Mouse (Mus musculus): Measurements from ENCODE around the gene Slc25a13. TPM values are rescaled to one million over a fixed set of nuclear protein-coding genes. Genes with fewer than 3 reads are reported as not detected.

Slc25a13 gene
- polyA plus RNA-seq, 1 experiment from 2014 or later = 42.8 TPM

DNA sequence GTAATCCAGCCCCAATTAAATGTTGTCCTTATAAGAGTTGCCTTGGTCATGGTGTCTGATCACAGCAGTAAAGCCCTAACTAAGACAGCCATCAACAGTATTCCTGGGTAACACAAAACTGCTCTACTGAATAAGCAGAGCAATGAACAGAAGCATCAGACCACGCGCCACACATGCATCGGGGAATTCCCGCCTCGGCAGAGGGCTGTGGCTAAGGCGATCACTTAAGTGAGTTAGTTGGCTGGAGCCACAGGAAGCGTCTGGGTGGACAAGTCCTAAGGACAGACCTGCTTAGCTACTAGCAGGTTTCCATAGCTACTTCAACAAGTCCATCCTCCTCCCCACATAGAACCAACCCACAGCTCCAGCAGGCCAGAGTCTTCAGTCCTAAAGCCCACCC, 6.3 kb downstream of the Slc25a13 start:
- 90% methylated on average over 7 of the region's 7 CpGs for WGBS
- no peak overlapping the region for H3K27ac ChIP-seq (replicated peaks; ENCODE audit: low read depth, low read length)

DNA sequence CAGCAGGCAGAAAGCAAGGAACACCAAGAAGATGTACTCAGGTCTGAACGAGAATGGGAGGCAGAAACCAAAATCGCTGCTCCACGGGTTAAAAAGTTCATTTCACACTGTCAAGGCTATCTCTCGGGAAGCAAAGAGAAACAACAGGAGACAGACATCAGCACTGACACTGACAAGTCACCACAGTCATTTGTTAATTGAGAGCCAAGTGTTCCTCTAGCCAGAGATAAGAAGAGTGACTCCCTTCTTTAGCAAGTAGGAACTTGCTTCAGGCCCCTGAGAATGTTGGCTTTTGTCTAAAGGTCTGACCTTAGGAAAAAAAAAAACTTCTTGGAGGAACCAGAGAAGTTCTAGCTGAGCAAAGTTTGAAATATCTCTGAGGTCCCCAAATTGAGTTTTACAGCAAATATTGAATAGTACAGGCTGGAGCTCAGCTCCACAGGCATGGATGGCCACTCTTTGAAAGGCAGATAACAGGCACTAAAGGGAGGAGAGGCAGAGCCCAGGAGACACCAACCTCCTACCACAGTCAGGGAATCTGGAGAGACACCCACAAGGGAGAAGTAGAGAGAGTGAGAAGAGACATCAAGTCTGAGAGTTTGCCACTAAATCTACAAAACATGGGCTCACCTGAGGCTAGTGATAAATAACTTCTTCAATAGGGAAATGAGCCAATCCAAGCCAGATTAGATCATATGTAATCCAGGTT, 8.5 kb downstream of the Slc25a13 start:
- no peak overlapping the region for H3K4me3 ChIP-seq (ENCODE audit: low read depth, low read length)
- H3K36me3 ChIP-seq (replicated peaks; ENCODE audit: control insufficient read depth, insufficient read depth, low read depth, low read length) = no peaks in the 10 kb centered on the region
- DNase-seq (ENCODE audit: low spot score) (no peak), ATAC-seq (replicated peaks; ENCODE audit: insufficient number of reproducible peaks, low FRiP score, low TSS enrichment, low read depth) (no peak)
- 60% methylated on average over 4 of the region's 4 CpGs for WGBS
- H3K27me3 ChIP-seq (ENCODE audit: control insufficient read depth, insufficient read depth, low read length) = no peaks in the 10 kb centered on the region
- no peak overlapping the region for H3K9ac ChIP-seq (replicated peaks; ENCODE audit: low read length)
- H3K4me2 ChIP-seq (ENCODE audit: low read depth, low read length) = no peak overlapping the region
- no peak overlapping the region for H3K27ac ChIP-seq (replicated peaks; ENCODE audit: low read depth, low read length)
- no peaks in the 10 kb centered on the region for H3K9me3 ChIP-seq (replicated peaks; ENCODE audit: control insufficient read depth, low read length)
- no peaks in the 10 kb centered on the region for H3K4me1 ChIP-seq (ENCODE audit: control insufficient read depth, insufficient read depth, low read length)

More for the DNA sequence above, 6.3 kb downstream of the Slc25a13 start:
- Histone ChIP-seq H3K4me2 (ENCODE audit: low read depth, low read length) (no peak overlapping the region), H3K27me3 (ENCODE audit: control insufficient read depth, insufficient read depth, low read length) (no peaks in the 10 kb centered on the region), H3K9me3 (replicated peaks; ENCODE audit: control insufficient read depth, low read length) (no peaks in the 10 kb centered on the region), H3K4me3 (ENCODE audit: low read depth, low read length) (no peak overlapping the region), H3K9ac (replicated peaks; ENCODE audit: low read length) (no peak overlapping the region), H3K36me3 (replicated peaks; ENCODE audit: control insufficient read depth, insufficient read depth, low read depth, low read length) (no peaks in the 10 kb centered on the region), H3K4me1 (ENCODE audit: control insufficient read depth, insufficient read depth, low read length) (no peaks in the 10 kb centered on the region)
- DNase-seq (ENCODE audit: low spot score) (no peak), ATAC-seq (replicated peaks; ENCODE audit: insufficient number of reproducible peaks, low FRiP score, low TSS enrichment, low read depth) (no peak)

DNA sequence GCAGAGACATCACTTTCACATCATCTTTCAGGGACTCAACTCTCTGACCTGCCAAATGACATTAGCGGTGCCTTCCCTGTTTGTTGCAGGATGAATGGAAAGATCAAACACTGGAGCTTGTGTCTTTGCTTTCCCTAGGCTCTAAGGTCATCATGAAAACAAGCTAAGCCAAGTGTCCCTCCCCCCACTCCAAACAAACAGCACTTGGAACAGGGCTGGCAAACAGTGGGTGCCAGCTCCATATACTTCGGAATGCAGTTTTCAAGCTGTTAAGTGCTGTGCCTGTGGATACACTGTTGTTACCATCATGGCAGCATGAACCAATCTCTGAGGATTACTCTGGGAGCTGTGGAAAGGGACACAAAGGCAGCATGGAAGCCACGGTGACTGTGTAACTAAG, 9.1 kb downstream of the Slc25a13 start:
- Histone ChIP-seq H3K9me3 (replicated peaks; ENCODE audit: control insufficient read depth, low read length) (no peaks in the 10 kb centered on the region), H3K4me1 (ENCODE audit: control insufficient read depth, insufficient read depth, low read length) (no peaks in the 10 kb centered on the region), H3K27ac (replicated peaks; ENCODE audit: low read depth, low read length) (no peak overlapping the region), H3K27me3 (ENCODE audit: control insufficient read depth, insufficient read depth, low read length) (no peaks in the 10 kb centered on the region), H3K36me3 (replicated peaks; ENCODE audit: control insufficient read depth, insufficient read depth, low read depth, low read length) (no peaks in the 10 kb centered on the region), H3K4me3 (ENCODE audit: low read depth, low read length) (no peak overlapping the region), H3K9ac (replicated peaks; ENCODE audit: low read length) (no peak overlapping the region), H3K4me2 (ENCODE audit: low read depth, low read length) (no peak overlapping the region)
- WGBS = 80% methylated on average over 3 of the region's 3 CpGs
- no peak for ATAC-seq (replicated peaks; ENCODE audit: insufficient number of reproducible peaks, low FRiP score, low TSS enrichment, low read depth)
- DNase-seq (ENCODE audit: low spot score) = no peak

DNA sequence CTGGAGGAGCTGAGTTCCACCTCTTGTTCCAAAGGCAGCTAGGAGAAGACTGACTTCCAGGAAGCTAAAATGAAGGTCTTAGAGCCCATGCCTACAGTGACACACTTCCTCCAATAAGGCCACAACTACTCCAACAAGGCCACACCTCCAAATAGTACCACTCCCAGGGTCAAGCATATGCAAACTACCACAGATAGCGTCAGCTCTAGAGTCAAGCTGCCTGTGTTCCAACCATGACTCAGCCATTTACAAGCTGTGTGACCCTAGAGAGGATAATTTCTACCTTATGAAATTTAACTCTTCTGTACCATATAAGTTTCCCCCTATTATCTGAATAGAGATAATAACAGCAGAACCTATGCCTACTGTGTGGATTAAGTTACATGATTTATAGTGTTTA, 9.6 kb downstream of the Slc25a13 start:
- H3K4me3 ChIP-seq (ENCODE audit: low read depth, low read length) = no peak overlapping the region
- WGBS = 69% methylated on average over 1 of the region's 1 CpGs
- no peak overlapping the region for H3K27ac ChIP-seq (replicated peaks; ENCODE audit: low read depth, low read length)
- no peaks in the 10 kb centered on the region for H3K4me1 ChIP-seq (ENCODE audit: control insufficient read depth, insufficient read depth, low read length)
- H3K9me3 ChIP-seq (replicated peaks; ENCODE audit: control insufficient read depth, low read length) = no peaks in the 10 kb centered on the region
- no peak overlapping the region for H3K4me2 ChIP-seq (ENCODE audit: low read depth, low read length)
- H3K27me3 ChIP-seq (ENCODE audit: control insufficient read depth, insufficient read depth, low read length) = no peaks in the 10 kb centered on the region
- DNase-seq (ENCODE audit: low spot score) (no peak), ATAC-seq (replicated peaks; ENCODE audit: insufficient number of reproducible peaks, low FRiP score, low TSS enrichment, low read depth) (no peak)
- no peak overlapping the region for H3K9ac ChIP-seq (replicated peaks; ENCODE audit: low read length)
- no peaks in the 10 kb centered on the region for H3K36me3 ChIP-seq (replicated peaks; ENCODE audit: control insufficient read depth, insufficient read depth, low read depth, low read length)

DNA sequence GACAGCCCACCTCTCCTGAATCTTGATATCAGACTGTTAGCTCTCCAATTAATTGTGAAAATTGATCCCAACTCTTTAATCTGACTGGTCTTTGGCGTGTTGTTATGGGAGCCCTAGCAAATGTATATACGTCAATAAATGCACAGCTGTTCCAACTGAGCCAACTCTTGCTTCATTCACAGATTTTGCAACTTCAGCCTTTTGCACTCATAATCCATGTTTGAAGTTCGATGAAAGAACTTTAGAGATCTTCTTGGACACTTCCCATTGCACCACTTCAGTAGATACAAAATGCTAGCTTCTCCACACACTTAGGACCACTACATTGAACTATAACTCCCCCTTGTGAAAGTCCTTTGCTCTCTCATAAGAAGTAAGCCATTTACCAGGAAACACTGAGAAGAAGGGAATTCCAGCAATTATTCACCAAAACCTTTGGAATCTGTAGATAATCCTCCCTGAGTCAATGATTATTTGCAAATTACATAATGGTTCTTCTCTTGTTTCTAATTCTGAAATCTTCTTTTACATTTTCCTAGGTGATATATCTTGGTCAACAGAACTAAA, 11.3 kb downstream of the Slc25a13 start:
- H3K27me3 ChIP-seq (ENCODE audit: control insufficient read depth, insufficient read depth, low read length) = no peaks in the 10 kb centered on the region
- no peaks in the 10 kb centered on the region for H3K4me1 ChIP-seq (ENCODE audit: control insufficient read depth, insufficient read depth, low read length)
- H3K9me3 ChIP-seq (replicated peaks; ENCODE audit: control insufficient read depth, low read length) = no peaks in the 10 kb centered on the region
- no peaks in the 10 kb centered on the region for H3K36me3 ChIP-seq (replicated peaks; ENCODE audit: control insufficient read depth, insufficient read depth, low read depth, low read length)
- H3K4me3 ChIP-seq (ENCODE audit: low read depth, low read length) = no peak overlapping the region
- no peak overlapping the region for H3K9ac ChIP-seq (replicated peaks; ENCODE audit: low read length)
- H3K4me2 ChIP-seq (ENCODE audit: low read depth, low read length) = no peak overlapping the region
- no peak overlapping the region for H3K27ac ChIP-seq (replicated peaks; ENCODE audit: low read depth, low read length)
- WGBS = 91% methylated on average over 3 of the region's 3 CpGs
- DNase-seq (ENCODE audit: low spot score) (no peak), ATAC-seq (replicated peaks; ENCODE audit: insufficient number of reproducible peaks, low FRiP score, low TSS enrichment, low read depth) (no peak)

DNA sequence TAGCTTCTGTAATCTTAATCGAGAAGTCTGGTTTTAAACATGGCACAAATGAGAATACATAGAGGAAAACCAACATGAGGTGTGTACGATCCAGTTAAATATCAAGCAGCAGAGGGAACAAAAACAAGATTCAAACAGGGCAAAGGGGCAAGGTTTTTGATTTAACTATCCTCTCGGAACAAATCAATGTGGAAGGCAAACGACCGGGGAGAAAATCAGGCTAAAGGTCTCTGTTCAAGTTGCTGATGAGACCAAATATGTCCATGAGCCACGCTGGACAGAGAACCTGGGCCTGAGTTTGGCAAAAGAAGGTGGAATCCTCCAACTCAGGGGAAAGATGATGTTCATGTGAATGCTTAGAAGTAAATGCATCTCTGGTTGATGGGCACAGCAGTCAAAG, 14.5 kb downstream of the Slc25a13 start:
- Histone ChIP-seq H3K4me2 (ENCODE audit: low read depth, low read length) (no peak overlapping the region), H3K4me3 (ENCODE audit: low read depth, low read length) (no peak overlapping the region), H3K27ac (replicated peaks; ENCODE audit: low read depth, low read length) (no peak overlapping the region), H3K36me3 (replicated peaks; ENCODE audit: control insufficient read depth, insufficient read depth, low read depth, low read length) (no peaks in the 10 kb centered on the region), H3K9ac (replicated peaks; ENCODE audit: low read length) (no peak overlapping the region), H3K4me1 (ENCODE audit: control insufficient read depth, insufficient read depth, low read length) (no peaks in the 10 kb centered on the region), H3K9me3 (replicated peaks; ENCODE audit: control insufficient read depth, low read length) (no peaks in the 10 kb centered on the region), H3K27me3 (ENCODE audit: control insufficient read depth, insufficient read depth, low read length) (no peaks in the 10 kb centered on the region)
- no peak for ATAC-seq (replicated peaks; ENCODE audit: insufficient number of reproducible peaks, low FRiP score, low TSS enrichment, low read depth)
- WGBS = 83% methylated on average over 6 of the region's 6 CpGs
- no peak for DNase-seq (ENCODE audit: low spot score)

DNA sequence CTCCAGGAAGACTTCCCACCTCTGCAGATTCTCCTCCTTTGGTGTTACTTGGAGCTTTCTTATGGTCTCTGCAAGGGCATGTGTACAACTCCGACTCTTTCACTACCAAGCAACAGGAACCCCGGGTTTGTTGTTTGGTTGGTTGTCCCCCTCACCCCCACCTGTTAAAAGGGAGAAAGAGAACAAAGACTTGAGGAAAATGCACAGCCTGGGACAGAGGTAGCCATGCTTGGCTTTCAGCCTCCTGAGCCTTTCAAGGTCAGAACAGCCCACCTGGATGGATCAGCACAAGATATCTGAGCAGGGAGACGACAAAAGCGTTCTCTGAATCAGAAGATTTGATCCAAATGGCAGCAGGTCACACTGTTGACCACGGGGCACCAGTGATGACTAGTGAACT, 15.0 kb downstream of the Slc25a13 start:
- no peak for DNase-seq (ENCODE audit: low spot score)
- 82% methylated on average over 5 of the region's 5 CpGs for WGBS
- Histone ChIP-seq H3K27me3 (ENCODE audit: control insufficient read depth, insufficient read depth, low read length) (no peaks in the 10 kb centered on the region), H3K9me3 (replicated peaks; ENCODE audit: control insufficient read depth, low read length) (no peaks in the 10 kb centered on the region), H3K27ac (replicated peaks; ENCODE audit: low read depth, low read length) (no peak overlapping the region), H3K4me3 (ENCODE audit: low read depth, low read length) (no peak overlapping the region), H3K36me3 (replicated peaks; ENCODE audit: control insufficient read depth, insufficient read depth, low read depth, low read length) (no peaks in the 10 kb centered on the region), H3K4me1 (ENCODE audit: control insufficient read depth, insufficient read depth, low read length) (no peaks in the 10 kb centered on the region), H3K9ac (replicated peaks; ENCODE audit: low read length) (no peak overlapping the region), H3K4me2 (ENCODE audit: low read depth, low read length) (no peak overlapping the region)
- no peak for ATAC-seq (replicated peaks; ENCODE audit: insufficient number of reproducible peaks, low FRiP score, low TSS enrichment, low read depth)

DNA sequence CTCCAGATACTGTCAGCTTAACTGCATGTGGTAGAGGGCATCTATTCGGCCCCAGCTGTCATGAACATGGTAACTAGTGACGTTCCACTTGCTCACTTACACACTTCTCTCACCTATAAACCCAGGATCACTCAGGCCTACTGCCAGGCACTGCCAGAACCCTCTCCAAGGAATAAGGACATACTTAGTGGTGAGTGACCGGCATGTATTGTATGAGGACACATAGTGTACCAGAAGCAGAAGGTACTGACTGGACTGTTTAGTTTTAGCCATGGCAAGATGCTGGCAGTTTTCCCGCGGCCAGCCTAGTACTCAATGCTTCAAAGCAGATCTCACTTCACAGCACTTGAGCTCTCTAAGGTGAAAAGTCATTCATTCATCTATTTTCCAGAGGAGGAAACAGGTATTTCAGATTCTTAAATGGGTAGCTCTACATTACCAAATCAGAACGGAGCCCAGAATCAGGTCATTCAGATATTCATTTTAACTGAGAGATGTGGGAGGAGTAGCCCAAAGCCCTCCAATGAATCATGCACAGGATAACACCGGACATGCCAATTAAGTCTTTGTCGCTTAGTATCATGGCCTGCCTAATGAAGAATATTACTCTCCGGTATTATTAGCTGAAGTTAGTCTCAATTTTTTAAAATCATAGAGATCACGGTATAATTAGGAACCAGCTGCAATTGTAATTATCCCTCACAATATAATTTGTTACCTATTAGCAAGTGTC, 17.7 kb downstream of the Slc25a13 start:
- Histone ChIP-seq H3K4me3 (ENCODE audit: low read depth, low read length) (no peak overlapping the region), H3K4me2 (ENCODE audit: low read depth, low read length) (no peak overlapping the region), H3K27ac (replicated peaks; ENCODE audit: low read depth, low read length) (no peak overlapping the region), H3K9me3 (replicated peaks; ENCODE audit: control insufficient read depth, low read length) (no peaks in the 10 kb centered on the region), H3K36me3 (replicated peaks; ENCODE audit: control insufficient read depth, insufficient read depth, low read depth, low read length) (no peaks in the 10 kb centered on the region), H3K9ac (replicated peaks; ENCODE audit: low read length) (no peak overlapping the region), H3K4me1 (ENCODE audit: control insufficient read depth, insufficient read depth, low read length) (no peaks in the 10 kb centered on the region), H3K27me3 (ENCODE audit: control insufficient read depth, insufficient read depth, low read length) (no peaks in the 10 kb centered on the region)
- DNase-seq (ENCODE audit: low spot score) = no peak
- 90% methylated on average over 10 of the region's 10 CpGs for WGBS
- ATAC-seq (replicated peaks; ENCODE audit: insufficient number of reproducible peaks, low FRiP score, low TSS enrichment, low read depth) = no peak

All from embryonic facial prominence, embryonic 11.5 days (tissue).